Comparison of ENCODE assay signal across 8 mouse cellular contexts in genomic region chr6:148945509-148946408, GRCm38 (mm10). TPM values are rescaled to one million over a fixed set of nuclear protein-coding genes. Genes with fewer than 3 reads are reported as not detected.
DNase-seq lines count a peak whose midpoint lies in the region; ATAC-seq and TF ChIP-seq lines count a peak whose summit lies in the region.

No protein-coding gene starts in this region.

- peaks cover 33% of the 10 kb centered on the region for H3K4me1 ChIP-seq in G1E (ENCODE audit: insufficient read depth, low read depth, low read length)
- H3K4me1 ChIP-seq in forebrain, embryonic 13.5 days = peaks cover 30% of the 10 kb centered on the region

- no peaks in the 10 kb centered on the region for H3K9me3 ChIP-seq in G1E (replicated peaks)
- no peaks in the 10 kb centered on the region for H3K9me3 ChIP-seq in forebrain, embryonic 13.5 days (replicated peaks)

- peak overlapping the region; percentile 95 for H3K4me3 ChIP-seq in G1E (ENCODE audit: low read depth, low read length)
- H3K4me3 ChIP-seq in forebrain, embryonic 13.5 days = peak overlapping the region; percentile 93

- WGBS in forebrain, embryonic 13.5 days = under 1% methylated on average over 74 of the region's 75 CpGs

- H3K27me3 ChIP-seq in G1E (ENCODE audit: insufficient read depth, low read length) = no peaks in the 10 kb centered on the region
- no peaks in the 10 kb centered on the region for H3K27me3 ChIP-seq in forebrain, embryonic 13.5 days

- peaks cover 17% of the 10 kb centered on the region for H3K36me3 ChIP-seq in G1E (replicated peaks)
- 0 out of 2 replicates have a peak, but pooled peaks cover 6% of the 10 kb centered on the region for H3K36me3 ChIP-seq in forebrain, embryonic 13.5 days (ENCODE audit: poor library complexity, severe bottlenecking)

- DNase-seq in G1E (ENCODE audit: low spot score) = peak; percentile 36
- peak; percentile 42 for DNase-seq in c-Kit-positive CD71-positive TER-119-negative erythroid progenitor cells, embryonic 14.5 days (ENCODE audit: low read depth)
- peak; percentile 1 for DNase-seq in heart, postnatal 25 days (ENCODE audit: low spot score)
- peak; percentile 14 to 18 for DNase-seq in layer of hippocampus, postnatal 36 days
- DNase-seq in lung, postnatal 4 days = peak; percentile 56 to 62
- DNase-seq in right cerebral cortex, adult 2 months (ENCODE audit: low spot score in 2 of 2) = peak; percentile 8 to 16
- peak; percentile 34 for DNase-seq in urinary bladder, postnatal 25 days (ENCODE audit: low spot score)

- peak; percentile 18 for ATAC-seq in G1E (ENCODE audit: extremely low read depth, insufficient number of reproducible peaks, low FRiP score, poor library complexity, severe bottlenecking)
- ATAC-seq in forebrain, embryonic 13.5 days = peak; percentile 31

- peak overlapping the region; percentile 98 for H3K9ac ChIP-seq in forebrain, embryonic 13.5 days

- TF ChIP-seq CTCF in G1E (IDR thresholded peaks at IDR 0.05; ENCODE audit: low read depth, low read length) = no peak

- peak overlapping the region; percentile 93 for H3K27ac ChIP-seq in forebrain, embryonic 13.5 days

- H3K4me2 ChIP-seq in forebrain, embryonic 13.5 days = peak overlapping the region; percentile 72

- intact Hi-C loops in heart, postnatal 25 days (cut with DNase I) = loop anchor here (5.0 kb wide), 1 partner anchor 157 kb away; the partner anchor contains the start of gene Dennd5b

RNA-seq across cellular contexts. Expression of gene Sinhcaf, which starts 0.5 kb away (rescaled TPM):
- total RNA-seq in G1E (2014; fragmentation: Nextera tagmentation) (79.4 and 86.5 TPM in 2 replicates), G1E (2017) (76.6 and 84.2 TPM in 2 replicates)
- polyA plus RNA-seq in G1E (2012) = 45.6 and 84.5 TPM in 2 replicates
- 187 and 207 TPM in 2 replicates for polyA plus RNA-seq in forebrain, embryonic 13.5 days (2015; fragmentation: Nextera tagmentation; extraction: Ambion mirVana)
- 1 to 10 TPM; 4.9 to 5.7 TPM for total RNA-seq in heart, postnatal 25 days (2021)
- 1 to 10 TPM; 4.3 to 5.0 TPM for total RNA-seq in layer of hippocampus, postnatal 36 days (2021)

RNA-seq across cellular contexts. Expression of gene Caprin2, which starts 49.7 kb away (rescaled TPM):
- total RNA-seq in G1E (2014; fragmentation: Nextera tagmentation) (25.3 and 38.2 TPM in 2 replicates), G1E (2017) (18.8 and 22.8 TPM in 2 replicates)
- polyA plus RNA-seq in G1E (2012) = 2.2 and 3.1 TPM in 2 replicates
- polyA plus RNA-seq in forebrain, embryonic 13.5 days (2015; fragmentation: Nextera tagmentation; extraction: Ambion mirVana) = 11.0 and 16.0 TPM in 2 replicates
- 1 to 10 TPM; 4.5 to 5.7 TPM for total RNA-seq in heart, postnatal 25 days (2021)
- 1 to 10 TPM; 7.6 to 7.8 TPM for total RNA-seq in layer of hippocampus, postnatal 36 days (2021)

Comparison
In these comparisons a context has a peak if more than half of its experiments do, and no peak if none do; other contexts are left out.
1. Peak in every context shown above with its lines: DNase-seq, ATAC-seq, H3K4me3 ChIP-seq and H3K27ac ChIP-seq.
2. DNase-seq: peak in every context shown above with its lines; median percentile 59 in lung, postnatal 4 days; 42 in c-Kit-positive CD71-positive TER-119-negative erythroid progenitor cells, embryonic 14.5 days; 36 in G1E; 34 in urinary bladder, postnatal 25 days; 16 in layer of hippocampus, postnatal 36 days; 12 in right cerebral cortex, adult 2 months; 1 in heart, postnatal 25 days.
3. RNA of gene Sinhcaf, which starts 0.5 kb away (total RNA-seq): 76.6 to 86.5 TPM in G1E; 4.9 to 5.7 TPM in heart, postnatal 25 days and 4.3 to 5.0 TPM in layer of hippocampus, postnatal 36 days; every median in the first group is over 10 times any median in the second.